Mouse (Mus musculus): ENCODE results near the gene Iqch.

The Iqch gene

GRCm38 (mm10) chr9:63602043-63602939, at the start of gene Iqch, which contains the start of gene Aagab:
Gene Iqch (minus strand): TSS chr9:63602493.
Gene Aagab (plus strand): TSS chr9:63602660.
- DNase-seq = peak; percentile 97

- DNase-seq = no peak
These were observed 49.3 kb upstream of the Iqch start for GRCm38 (mm10) chr9:63651594-63651993.

DNA sequence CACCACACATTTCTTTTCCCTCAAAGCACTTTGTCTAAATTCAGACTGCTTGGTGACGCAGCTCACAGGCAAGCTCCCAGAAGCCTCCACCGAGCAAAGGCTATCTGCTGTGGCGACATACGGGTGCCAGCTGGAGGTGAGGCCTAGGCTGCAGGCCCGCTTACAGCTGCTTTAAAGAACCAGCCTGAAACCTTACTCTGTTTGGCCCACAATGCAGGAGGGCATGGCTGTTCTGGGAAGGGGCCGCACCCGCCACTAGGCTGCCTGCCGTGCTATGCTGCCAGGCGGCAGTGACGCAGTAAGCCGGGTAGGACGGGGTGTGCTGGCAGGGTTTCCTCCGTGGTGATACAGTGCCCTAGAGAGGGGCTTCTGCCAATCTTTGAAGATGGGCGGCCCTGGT, 48.6 kb upstream of the Iqch start:
- no peak for DNase-seq

GRCm38 (mm10) chr9:63649841-63650545, 47.7 kb upstream of the Iqch start:
- DNase-seq = peak; percentile 45

DNA sequence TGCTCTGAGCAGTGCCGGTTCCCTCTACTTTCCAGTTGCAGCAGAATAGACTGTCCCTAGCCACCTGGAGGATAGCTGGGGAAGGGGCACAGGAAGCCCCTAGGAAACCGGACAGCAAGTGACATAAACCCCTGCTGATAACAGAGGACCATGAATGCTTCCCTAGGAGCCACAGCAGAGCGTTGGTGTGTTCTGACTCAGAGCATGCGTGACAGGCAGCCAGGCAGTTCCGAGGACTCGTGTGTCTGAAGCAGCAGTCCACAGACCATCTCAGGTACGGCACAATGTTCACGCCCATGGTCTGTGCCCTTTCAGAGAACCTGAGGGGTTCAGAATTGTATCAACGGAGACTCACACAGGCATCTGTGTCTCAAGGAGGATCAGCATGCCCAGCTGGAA, 46.2 kb upstream of the Iqch start:
- DNase-seq = no peak

GRCm38 (mm10) chr9:63647581-63648519, 45.6 kb upstream of the Iqch start:
- DNase-seq = no peak

- DNase-seq = no peak
These were observed 42.8 kb upstream of the Iqch start for GRCm38 (mm10) chr9:63645084-63645483.

- DNase-seq = no peak
These were observed 41.7 kb upstream of the Iqch start for GRCm38 (mm10) chr9:63644011-63644410.

DNA sequence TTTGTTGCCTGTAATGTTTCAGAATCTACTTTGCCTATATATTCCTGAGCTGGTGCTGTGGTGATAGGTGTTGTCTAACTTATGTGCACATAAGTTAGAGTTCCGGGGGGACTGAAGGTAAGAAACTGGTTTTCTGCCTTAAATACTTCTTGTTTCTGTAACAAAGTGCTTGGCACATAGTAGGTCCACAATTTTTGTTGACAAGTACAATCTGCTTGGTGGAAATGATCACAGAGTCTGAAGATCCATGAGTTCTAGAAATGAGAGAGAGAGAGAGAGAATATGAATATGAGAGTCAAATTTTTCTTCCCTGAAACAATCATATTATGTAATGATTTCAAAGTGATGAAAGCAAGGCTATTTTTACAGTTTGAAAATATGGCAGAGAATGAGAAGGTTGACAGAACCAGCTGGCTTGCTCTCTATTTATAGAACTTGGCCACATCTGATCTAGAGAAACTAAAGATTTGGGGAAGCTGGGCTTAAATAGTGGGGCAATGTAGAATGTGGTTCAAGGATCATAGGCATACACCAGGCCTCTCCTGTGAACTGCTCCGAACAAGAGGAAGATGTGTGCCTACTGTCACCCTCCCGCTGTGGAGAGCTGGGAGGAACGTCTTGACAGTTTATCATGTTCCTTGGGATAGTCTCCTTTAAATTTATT, 39.8 kb upstream of the Iqch start:
- no peak for DNase-seq

- no peak for DNase-seq
These were observed 33.8 kb upstream of the Iqch start for GRCm38 (mm10) chr9:63636113-63636512.

DNA sequence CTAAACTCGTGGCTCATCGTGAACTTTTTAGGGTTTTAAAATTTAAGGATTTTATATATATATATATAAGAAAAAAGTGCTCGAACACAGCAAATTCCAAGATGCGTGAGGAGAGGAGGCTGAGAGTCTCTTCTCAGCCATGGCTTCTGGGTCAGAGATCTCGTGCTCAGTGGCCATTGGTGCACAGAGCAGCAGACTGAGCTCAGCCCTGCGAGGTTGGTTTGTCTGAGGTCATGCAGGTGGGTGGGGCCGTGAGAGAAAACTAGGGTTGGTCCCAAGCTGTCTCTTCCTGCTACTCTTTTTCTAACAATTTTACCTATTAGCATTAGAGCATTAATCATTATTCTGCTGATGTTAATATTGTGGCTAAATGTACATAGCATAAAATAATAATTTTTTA, 31.0 kb upstream of the Iqch start:
- DNase-seq = no peak

- no peak for DNase-seq
These were observed 30.6 kb upstream of the Iqch start for GRCm38 (mm10) chr9:63632924-63633323.

DNA sequence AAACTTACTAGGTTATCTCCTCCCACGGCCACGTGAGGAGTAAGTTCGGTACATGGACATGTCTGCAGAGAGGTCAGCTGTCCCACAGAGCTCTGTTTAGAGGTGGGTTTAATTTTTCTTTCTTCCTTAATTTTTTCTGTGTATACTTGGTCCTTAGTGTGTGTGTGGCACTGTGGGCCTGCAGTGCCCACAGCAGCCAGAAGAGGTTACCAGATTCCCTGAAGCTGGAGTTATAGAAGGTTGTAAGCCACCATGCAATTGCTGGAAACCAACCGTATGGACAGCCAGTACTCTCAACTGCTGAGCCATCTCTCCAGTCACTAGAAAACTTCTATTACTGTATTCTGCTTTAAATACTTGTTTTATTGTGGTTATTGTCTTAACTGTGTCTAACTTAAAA, 29.8 kb upstream of the Iqch start:
- DNase-seq = no peak

GRCm38 (mm10) chr9:63625090-63625756, 22.9 kb upstream of the Iqch start:
- no peak for DNase-seq

DNA sequence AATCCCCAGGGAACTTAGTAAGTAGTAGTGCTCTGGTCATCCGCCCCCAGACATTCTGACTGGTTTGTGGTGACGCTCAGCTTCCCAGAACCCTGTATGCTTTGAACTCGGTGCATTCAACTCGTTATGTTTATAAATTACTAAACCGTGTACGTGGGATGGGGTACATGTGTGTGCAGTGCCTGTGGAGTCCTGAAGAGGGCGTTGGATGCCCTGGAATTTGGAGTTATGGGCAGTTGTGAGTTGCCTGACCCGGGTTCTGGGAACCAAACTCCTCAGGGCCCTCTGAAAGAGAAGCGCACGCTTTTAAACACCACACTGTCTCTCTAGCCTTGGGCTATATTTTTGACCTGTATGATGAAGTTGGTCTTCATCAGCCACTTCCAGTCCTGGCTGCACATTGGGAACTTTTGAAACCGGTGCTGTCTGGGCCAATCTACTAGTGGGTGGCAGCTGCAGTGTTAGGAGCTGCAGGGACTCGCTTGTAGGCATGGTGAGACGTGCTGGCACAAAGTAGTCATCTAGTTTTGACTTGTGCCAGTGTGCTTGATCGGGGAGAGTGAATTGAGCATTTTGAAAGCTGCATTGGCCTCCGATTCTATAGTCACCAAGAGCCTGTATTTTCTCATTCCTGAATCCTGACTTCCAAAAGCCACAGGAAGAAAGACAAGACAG, 21.7 kb upstream of the Iqch start:
- DNase-seq = no peak

GRCm38 (mm10) chr9:63617967-63618366, 15.7 kb upstream of the Iqch start:
- no peak for DNase-seq

DNA sequence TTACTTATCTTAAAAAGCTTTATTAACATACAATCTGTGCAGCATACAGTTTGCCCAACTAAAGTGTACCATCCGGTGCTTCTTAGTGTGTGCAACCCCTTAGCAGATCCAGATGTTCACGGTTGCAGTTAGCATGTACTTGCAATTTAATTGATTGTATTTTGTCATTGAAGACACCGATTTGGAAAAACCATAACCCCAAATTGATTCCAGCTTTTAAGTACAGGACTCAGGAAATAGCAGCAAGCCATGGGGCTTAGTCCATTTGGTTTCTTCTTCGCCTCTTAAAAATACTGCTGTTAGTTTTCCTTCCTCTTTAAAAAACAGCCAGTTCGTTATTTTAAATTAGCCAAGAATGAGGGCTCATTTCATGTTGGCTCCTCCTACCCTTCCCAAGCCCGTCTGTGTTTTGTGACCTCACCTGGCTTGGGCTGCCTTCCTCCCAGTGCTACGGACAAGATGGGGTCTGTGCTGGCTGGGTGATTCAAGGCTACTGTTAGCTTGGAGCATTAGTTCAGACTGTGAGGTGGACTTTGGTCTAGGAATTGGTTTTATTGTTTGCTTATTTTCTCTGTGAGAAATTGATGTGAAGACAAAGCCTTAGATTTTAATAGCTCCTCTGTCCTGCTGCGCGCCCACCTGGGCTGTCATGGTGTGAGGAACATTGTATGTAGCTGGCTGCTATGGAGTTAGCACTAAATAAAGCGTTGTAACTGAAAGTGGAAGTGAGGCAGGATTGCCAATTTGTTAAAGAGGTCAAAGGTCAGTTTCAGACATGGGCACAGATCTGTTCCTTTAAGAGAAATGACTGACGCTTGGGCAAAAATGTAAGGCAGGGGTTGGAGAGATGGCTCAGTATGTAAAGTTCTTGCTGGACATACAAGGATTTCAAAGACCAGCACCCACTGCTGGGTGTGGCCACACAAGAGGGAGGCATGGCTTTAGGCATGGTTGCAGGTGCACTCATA, 12.0 kb upstream of the Iqch start:
- DNase-seq = no peak

DNA sequence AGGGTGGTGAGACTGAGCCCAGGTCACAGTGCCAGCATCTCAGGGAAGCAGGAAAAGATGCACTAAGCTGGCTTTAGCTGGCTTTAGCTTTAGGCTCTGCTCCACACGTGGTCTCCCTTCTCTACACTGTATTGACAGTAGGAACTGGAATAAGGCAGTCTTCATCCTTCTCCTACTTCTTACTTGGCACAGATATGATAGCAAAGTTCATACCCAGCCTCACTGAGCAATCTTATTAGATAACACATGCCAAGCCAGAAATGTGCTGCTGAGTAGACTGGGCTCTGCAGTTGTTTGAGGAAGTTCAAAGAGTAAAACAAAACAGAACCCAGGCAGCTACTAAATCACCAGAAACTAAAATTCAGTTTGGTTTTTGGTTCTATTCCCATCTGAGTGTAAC, 11.3 kb upstream of the Iqch start:
- DNase-seq = no peak

DNA sequence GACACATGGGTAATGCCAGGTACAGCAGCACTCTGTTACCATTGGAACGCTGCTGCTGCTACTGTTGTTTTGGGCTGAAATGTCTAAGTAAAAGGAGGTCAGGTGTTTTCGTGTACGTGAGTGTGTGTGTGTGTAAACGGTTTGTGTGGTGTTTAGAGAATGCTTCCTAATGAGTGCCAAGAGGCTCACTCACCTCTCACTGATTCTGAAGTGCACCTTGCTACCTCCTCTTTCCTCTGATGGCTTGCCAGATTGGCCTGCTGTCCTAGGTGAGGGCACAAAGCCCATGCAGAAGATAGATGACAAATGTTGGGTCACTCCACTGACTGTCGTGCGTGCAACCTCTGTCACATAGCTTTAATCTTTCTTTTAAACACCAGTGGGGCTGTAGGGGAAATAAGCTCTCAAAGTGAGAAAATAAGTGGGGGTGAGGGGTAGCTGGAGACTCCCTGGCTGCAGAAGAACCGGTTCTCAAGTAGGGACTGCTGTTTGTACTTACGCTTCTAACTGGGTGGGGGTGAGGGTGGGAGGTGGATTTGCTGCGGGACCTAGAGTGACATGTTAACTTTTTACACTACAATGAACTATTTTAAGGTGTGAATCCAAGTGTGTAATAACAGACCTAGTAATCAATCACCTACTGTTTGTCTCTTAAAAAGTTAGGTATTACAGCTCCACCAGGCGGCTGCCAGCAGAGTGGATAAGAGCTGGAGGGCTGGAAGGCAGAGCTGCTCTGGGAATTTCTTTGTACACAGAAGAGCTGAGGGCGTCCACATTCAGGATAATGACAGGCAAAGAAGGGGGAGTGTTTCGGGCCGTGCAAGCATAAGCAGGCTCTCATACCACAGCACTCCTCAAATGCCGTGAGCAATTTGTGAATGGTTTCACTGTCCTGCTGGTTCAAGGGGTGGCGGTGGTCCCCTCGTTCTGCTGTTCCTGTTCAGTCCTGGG, 10.5 kb upstream of the Iqch start:
- DNase-seq = peak; percentile 70
